Mouse (Mus musculus) megakaryocyte, embryonic 14.5 days (primary cell): ENCODE results near the gene March8.

Source experiments
- FLI1 ChIP-seq: IDR thresholded peaks from 2 replicates; pipeline ENCODE4 v1.6.1; 2012; ENCODE audit warnings: low read length, inconsistent platforms, mixed read lengths
- GATA1 ChIP-seq: IDR thresholded peaks from 3 replicates; pipeline ENCODE4 v1.6.1; 2012; ENCODE audit warnings: mixed read lengths, low read length, inconsistent platforms, borderline replicate concordance

- TF ChIP-seq GATA1 (no peak), FLI1 (no peak)
These were observed 19.1 kb downstream of the March8 start for GRCm38 (mm10) chr6:116356948-116357325.
